Mouse (Mus musculus): ENCODE measurements around the gene Ccpg1.

The Ccpg1 gene

DNA sequence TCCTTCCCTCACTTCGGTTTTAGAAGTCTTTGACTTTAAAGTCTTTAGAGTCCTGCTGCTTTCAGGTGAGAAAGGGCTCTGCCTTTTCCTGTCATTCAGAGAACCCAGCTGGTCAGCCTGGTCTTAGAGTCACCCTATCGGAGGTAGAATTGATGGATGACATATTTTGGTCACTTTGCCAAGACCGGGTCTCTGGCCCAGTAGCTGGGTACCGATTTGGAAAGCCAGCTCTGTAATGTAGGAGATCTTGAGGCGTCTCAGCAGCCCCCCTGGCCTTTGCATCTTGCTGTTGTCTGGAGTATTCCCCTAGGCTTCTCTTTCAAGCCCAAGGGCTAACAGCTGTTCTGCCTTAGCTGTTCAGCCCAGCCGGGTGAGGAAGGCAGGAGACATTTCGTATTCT lies 60.0 kb downstream of the Ccpg1 start:
- in situ Hi-C loops (cut with MboI, MseI), result no loop called here

DNA sequence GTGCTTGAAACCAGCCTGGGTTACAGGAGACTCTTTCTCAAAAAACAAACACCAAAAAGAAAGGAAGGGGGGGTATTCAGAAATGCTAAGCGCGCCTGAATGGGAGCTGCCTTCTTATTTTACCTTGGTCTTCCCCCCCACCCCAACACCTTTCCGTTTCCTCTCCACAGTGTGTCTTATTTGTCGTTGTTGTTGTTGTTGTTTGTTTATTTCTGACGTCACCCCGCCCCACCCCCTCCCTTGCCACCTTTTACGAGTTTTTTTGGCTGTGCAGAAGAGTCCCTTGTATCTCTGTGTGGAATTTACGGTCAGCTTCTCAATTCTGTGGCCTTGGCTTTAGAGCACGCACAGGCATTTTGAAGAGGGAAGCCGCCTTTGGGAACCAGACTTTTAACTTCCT lies 60.5 kb downstream of the Ccpg1 start:
- in situ Hi-C loops (cut with MboI, MseI), result no loop called here

DNA sequence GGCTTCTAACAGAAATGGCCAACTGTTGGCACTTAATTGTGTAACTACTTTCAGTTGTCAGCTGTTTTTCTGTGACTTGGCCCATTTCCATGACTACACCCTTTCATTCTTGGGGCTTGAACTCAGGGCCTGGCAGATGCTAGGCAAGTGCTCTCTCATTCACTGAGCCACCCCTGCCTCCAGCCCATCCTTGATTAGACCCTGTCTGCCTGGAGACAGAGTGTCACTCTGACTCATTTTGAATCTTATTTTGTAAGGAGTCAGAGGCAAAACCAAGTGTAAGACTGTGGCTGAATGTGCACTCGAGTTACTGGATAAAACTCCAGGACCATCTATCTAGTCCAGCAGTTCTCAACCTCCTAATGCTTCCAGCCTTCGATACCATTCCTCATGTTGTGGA lies 62.7 kb downstream of the Ccpg1 start:
- in situ Hi-C loops (cut with MboI, MseI), result no loop called here

DNA sequence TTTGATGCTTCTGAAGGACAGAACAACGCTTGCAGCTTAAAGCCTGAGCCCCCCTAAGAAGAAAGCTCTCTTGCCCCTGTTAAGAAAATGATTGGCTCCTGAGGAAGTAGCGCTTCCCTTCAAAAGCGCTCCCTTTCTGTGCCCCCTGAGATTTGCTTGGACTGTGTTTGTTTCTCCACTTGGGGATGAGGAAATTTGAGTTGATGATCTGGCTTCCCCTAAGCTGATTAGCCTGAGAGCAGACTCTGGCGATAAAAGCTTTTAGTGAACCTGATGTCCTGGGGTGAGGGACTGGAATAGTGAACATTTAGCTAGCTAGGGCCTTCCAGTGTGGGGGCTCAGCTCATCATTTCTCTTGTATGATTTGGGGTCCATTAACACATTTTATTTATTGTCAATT lies 63.7 kb downstream of the Ccpg1 start:
- in situ Hi-C loops (cut with MboI, MseI), result no loop called here

DNA sequence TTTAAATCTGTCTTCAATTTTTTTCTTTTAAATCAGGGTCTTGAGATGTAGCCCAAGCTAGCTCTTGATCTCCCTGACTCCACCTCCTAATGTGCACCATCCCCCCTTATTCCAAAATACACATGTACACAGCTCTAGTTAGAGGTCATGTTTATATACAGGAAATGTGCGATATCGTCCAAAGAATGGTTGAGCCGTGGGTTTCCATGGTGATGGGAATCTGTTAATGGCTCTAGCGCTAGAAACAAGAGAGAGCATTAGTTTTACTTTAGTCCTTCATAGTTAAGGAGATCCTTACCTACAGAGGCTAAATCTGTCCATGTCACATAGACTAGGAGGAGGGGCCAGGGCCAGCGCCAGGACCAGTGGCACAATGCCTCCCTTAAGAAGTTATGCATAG lies 64.6 kb downstream of the Ccpg1 start:
- in situ Hi-C loops (cut with MboI, MseI), result no loop called here

DNA sequence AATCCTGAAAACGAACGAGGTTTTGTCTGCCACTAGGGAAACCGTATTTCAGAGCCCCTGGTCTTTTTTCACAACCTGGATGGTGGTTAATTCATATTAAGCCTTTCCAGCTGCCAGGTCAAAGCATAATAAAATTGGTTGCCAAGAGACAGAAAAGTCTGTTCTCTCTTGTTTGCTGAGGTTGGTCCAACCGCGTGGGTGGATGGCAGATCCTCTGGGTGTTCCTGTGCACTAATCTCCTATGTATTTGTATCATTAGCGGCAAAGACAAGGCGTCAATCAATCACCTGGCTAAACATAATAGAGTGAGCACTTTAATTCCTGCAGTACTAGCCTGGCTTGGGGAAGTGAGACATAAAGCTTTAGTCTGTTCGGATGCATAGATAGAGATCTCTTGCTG lies 65.4 kb downstream of the Ccpg1 start:
- in situ Hi-C loops (cut with MboI, MseI), result no loop called here

DNA sequence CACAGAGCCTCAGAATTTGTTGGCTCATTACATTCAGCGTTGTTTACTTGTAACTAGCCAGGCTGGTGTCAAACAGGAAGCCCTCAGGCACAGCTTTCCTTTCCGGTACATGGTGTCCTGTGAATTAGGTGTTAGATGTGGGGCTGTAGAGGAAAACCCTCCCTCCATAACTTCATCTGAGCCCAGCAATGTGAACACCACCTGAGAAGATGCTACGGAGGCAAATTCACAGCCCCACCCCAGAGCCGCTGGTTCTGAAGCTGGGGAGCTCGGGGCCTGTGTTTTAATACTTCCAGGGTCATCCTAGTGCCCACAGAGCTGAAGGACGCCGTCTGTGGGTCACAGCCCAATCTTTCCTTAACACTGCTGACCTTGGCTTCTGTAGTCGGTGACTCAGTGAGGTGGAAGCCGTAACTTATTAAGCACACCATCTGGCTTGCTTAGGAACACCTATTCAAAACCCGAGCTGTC lies 70.2 kb downstream of the Ccpg1 start:
- in situ Hi-C loops (cut with MboI, MseI), result no loop called here

DNA sequence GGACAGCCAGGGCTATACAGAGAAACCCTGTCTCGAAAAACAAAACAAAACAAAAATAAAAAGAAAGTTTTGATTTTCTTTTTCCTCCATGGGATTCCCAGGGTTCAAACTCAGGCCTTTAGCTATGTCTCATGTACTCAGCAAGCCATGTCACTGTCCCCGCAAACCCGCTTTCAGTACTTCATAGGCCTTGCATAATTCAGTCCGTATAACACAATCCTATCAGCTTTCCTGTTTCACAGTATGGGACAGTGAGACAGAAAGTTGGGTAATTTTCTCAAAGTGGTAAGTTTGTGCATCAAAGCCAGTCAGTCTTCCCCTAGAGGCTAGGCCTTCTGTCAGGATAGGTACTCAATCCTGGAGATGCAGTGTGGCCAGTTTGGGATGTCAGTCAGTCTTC lies 74.0 kb downstream of the Ccpg1 start:
- in situ Hi-C loops (cut with MboI, MseI), result no loop called here

DNA sequence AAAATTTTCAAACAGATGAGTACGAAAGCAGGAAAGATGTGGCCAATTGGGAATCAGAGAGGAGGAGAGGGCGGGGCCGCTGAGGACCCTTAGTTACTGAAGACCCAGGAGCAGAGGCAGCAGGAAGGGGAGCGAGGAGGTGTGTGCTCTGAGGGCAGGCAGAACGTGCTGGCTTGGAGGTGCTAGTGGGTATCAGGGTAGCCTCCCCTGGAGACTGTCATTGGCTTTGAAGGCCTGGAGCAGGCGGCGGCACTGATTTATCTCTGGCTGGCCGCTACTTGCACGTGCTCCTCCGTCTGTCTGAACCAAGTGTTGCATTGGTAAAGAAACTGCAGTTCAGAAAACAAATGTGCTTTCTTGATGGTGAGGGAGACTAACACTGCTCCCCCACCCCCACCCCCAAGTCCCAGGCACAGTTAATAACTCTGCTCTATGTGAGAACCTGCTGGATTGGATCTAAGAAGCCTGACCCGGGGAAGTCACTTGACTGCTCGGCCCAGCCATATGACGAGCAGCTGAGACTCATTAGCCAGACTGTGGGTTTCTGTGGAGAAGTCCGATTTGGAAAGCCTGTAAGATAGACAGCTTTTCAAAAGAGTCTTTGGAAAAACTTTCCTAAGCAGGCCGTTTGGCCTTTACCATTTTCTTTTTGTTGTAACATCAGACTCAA lies 78.5 kb downstream of the Ccpg1 start:
- in situ Hi-C loops (cut with MboI, MseI), result no loop called here

Data from T-helper 1 cell (primary cell).